ENCODE assay signal across 7 mouse cellular contexts in genomic region chr11:32238093-32238860, GRCm38 (mm10). TPM values are rescaled to one million over a fixed set of nuclear protein-coding genes. Genes with fewer than 3 reads are reported as not detected.
DNase-seq lines count a peak whose midpoint lies in the region; TF ChIP-seq lines count a peak whose summit lies in the region.

No protein-coding gene starts in this region.

- no peak overlapping the region for H3K4me3 ChIP-seq in ES-E14 (ENCODE audit: insufficient read depth in 1 of 2, low read depth in 1 of 2, low read length in 2 of 2, poor library complexity in 1 of 2, severe bottlenecking in 1 of 2)
- no peak overlapping the region for H3K4me3 ChIP-seq in bone marrow macrophage, adult 2 months (ENCODE audit: insufficient read depth, low read length)
- no peak overlapping the region for H3K4me3 ChIP-seq in forebrain, embryonic 10.5 days

- no peak overlapping the region for H3K9ac ChIP-seq in ES-E14 (ENCODE audit: insufficient read depth, low read depth, low read length, poor library complexity, severe bottlenecking)

- H3K36me3 ChIP-seq in ES-E14 (ENCODE audit: control insufficient read depth, insufficient read depth, low read length, poor library complexity, severe bottlenecking), result peaks cover 18% of the 10 kb centered on the region
- peaks cover 98% of the 10 kb centered on the region for H3K36me3 ChIP-seq in forebrain, embryonic 10.5 days (replicated peaks)

- H3K27ac ChIP-seq in ES-E14 (ENCODE audit: insufficient read depth, low read depth, low read length, poor library complexity, severe bottlenecking), result no peak overlapping the region
- no peak overlapping the region for H3K27ac ChIP-seq in bone marrow macrophage, adult 2 months (ENCODE audit: insufficient read depth, low read depth, low read length)
- H3K27ac ChIP-seq in forebrain, embryonic 10.5 days, result no peak overlapping the region

- no peak for TF ChIP-seq POLR2A in bone marrow macrophage, adult 2 months (IDR thresholded peaks at IDR 0.05; ENCODE audit: borderline replicate concordance, low read depth, low read length)

- DNase-seq in ES-E14 (ENCODE audit: low read depth, low spot score), result no peak
- peak; percentile 58 for DNase-seq in forebrain, embryonic 10.5 days (ENCODE audit: extremely low spot score, low spot score)
- peak; percentile 80 for DNase-seq in heart, postnatal 4 days
- peak; percentile 77 to 83 for DNase-seq in layer of hippocampus, postnatal 10 days (ENCODE audit: low spot score in 2 of 2)
- peak; percentile 84 for DNase-seq in lung, postnatal 36 days
- peak; percentile 52 for DNase-seq in right cerebral cortex, postnatal 14 days

- H3K4me1 ChIP-seq in ES-E14 (ENCODE audit: control insufficient read depth in 2 of 2, insufficient read depth in 2 of 2, low read length in 2 of 2, poor library complexity in 1 of 2), result no peaks in the 10 kb centered on the region
- H3K4me1 ChIP-seq in bone marrow macrophage, adult 2 months (ENCODE audit: control insufficient read depth, insufficient read depth, low read length), result no peaks in the 10 kb centered on the region
- peaks cover 3% of the 10 kb centered on the region; the same call in 1 of the 2 replicates for H3K4me1 ChIP-seq in forebrain, embryonic 10.5 days

- WGBS in forebrain, embryonic 10.5 days, result 71% methylated on average over 5 of the region's 5 CpGs

- in situ Hi-C loops in ES-E14 (cut with MboI; ENCODE audit: low sequenced_read_pairs in 2 of 2, unreplicated experiment in 2 of 2), result no loop called here

- TF ChIP-seq CTCF in bone marrow macrophage, adult 2 months (IDR thresholded peaks at IDR 0.05; ENCODE audit: low read depth, low read length), result peak; percentile 94

- H3K9me3 ChIP-seq in ES-E14 (ENCODE audit: control insufficient read depth, insufficient read depth, low read depth, low read length), result no peaks in the 10 kb centered on the region
- H3K9me3 ChIP-seq in forebrain, embryonic 10.5 days, result no peaks in the 10 kb centered on the region

- H3K27me3 ChIP-seq in forebrain, embryonic 10.5 days (ENCODE audit: poor library complexity, severe bottlenecking), result no peaks in the 10 kb centered on the region

TF ChIP-seq in ES-E14, 5 proteins besides CTCF, POLR2A, EP300 and RAD21:
- TF ChIP-seq MAFK (IDR thresholded peaks at IDR 0.05; ENCODE audit: insufficient read depth, low read depth, low read length) (no peak), CHD2 (IDR thresholded peaks at IDR 0.05; ENCODE audit: low read depth, low read length) (no peak), ZC3H11A (IDR thresholded peaks at IDR 0.05; ENCODE audit: borderline replicate concordance, low read depth, low read length) (peak; percentile 85)

RNA-seq across cellular contexts. Expression of gene Mpg, which starts 12.0 kb away (rescaled TPM):
- total RNA-seq in ES-E14 (2012; rRNA removed), result 30.6 and 32.3 TPM in 2 replicates
- 13.8 and 15.3 TPM in 2 replicates for polyA plus RNA-seq in bone marrow macrophage, adult 2 months (2012; ENCODE audit: insufficient read depth, insufficient read length, missing spikeins)
- polyA plus RNA-seq in forebrain, embryonic 10.5 days (2016; fragmentation: Nextera tagmentation; extraction: Ambion mirVana), result 31.0 and 31.2 TPM in 2 replicates
- 10 to 100 TPM; 10.4 to 11.3 TPM for total RNA-seq in heart, postnatal 4 days (2021)
- 10 to 100 TPM; 18.5 to 20.7 TPM for total RNA-seq in layer of hippocampus, postnatal 10 days (2021)

RNA-seq across cellular contexts. Expression of gene Rhbdf1, which starts 16.2 kb away (rescaled TPM):
- total RNA-seq in ES-E14 (2012; rRNA removed), result 24.8 and 58.9 TPM in 2 replicates
- 3.4 and 4.7 TPM in 2 replicates for polyA plus RNA-seq in bone marrow macrophage, adult 2 months (2012; ENCODE audit: insufficient read depth, insufficient read length, missing spikeins)
- 21.9 and 22.9 TPM in 2 replicates for polyA plus RNA-seq in forebrain, embryonic 10.5 days (2016; fragmentation: Nextera tagmentation; extraction: Ambion mirVana)
- total RNA-seq in heart, postnatal 4 days (2021), result 10 to 100 TPM; 31.9 to 33.0 TPM
- total RNA-seq in layer of hippocampus, postnatal 10 days (2021), result 10 to 100 TPM; 25.9 to 32.8 TPM

RNA-seq across cellular contexts. Expression of gene Nprl3, which starts 29.2 kb away (rescaled TPM):
- 47.2 and 67.0 TPM in 2 replicates for total RNA-seq in ES-E14 (2012; rRNA removed)
- polyA plus RNA-seq in bone marrow macrophage, adult 2 months (2012; ENCODE audit: insufficient read depth, insufficient read length, missing spikeins), result 14.2 and 18.5 TPM in 2 replicates
- polyA plus RNA-seq in forebrain, embryonic 10.5 days (2016; fragmentation: Nextera tagmentation; extraction: Ambion mirVana), result 48.3 and 48.6 TPM in 2 replicates
- total RNA-seq in heart, postnatal 4 days (2021), result 10 to 100 TPM; 27.1 to 32.1 TPM
- 10 to 100 TPM; 51.7 to 58.1 TPM for total RNA-seq in layer of hippocampus, postnatal 10 days (2021)

RNA-seq across cellular contexts. Expression of gene Snrnp25, which starts 33.1 kb away (rescaled TPM):
- total RNA-seq in ES-E14 (2012; rRNA removed), result 79.5 and 85.4 TPM in 2 replicates
- polyA plus RNA-seq in bone marrow macrophage, adult 2 months (2012; ENCODE audit: insufficient read depth, insufficient read length, missing spikeins), result 29.6 and 40.2 TPM in 2 replicates
- polyA plus RNA-seq in forebrain, embryonic 10.5 days (2016; fragmentation: Nextera tagmentation; extraction: Ambion mirVana), result 118 and 120 TPM in 2 replicates
- 10 to 100 TPM; 14.4 to 15.6 TPM for total RNA-seq in heart, postnatal 4 days (2021)
- total RNA-seq in layer of hippocampus, postnatal 10 days (2021), result 10 to 100 TPM; 28.3 to 29.8 TPM

RNA-seq across cellular contexts. Expression of gene Hba-x, which starts 37.9 kb away (rescaled TPM):
- total RNA-seq in ES-E14 (2012; rRNA removed), result not detected in 2 replicates
- polyA plus RNA-seq in bone marrow macrophage, adult 2 months (2012; ENCODE audit: insufficient read depth, insufficient read length, missing spikeins), result not detected in 2 replicates
- polyA plus RNA-seq in forebrain, embryonic 10.5 days (2016; fragmentation: Nextera tagmentation; extraction: Ambion mirVana), result 3,082 and 4,268 TPM in 2 replicates
- under 1 TPM in 1 of 2 experiments, not detected in 1; 0.52 TPM for total RNA-seq in heart, postnatal 4 days (2021)
- not detected for total RNA-seq in layer of hippocampus, postnatal 10 days (2021)
